ENCODE assay signal across 8 mouse cellular contexts in genomic region chr8:83740976-83741741, GRCm38 (mm10). TPM values are rescaled to one million over a fixed set of nuclear protein-coding genes. Genes with fewer than 3 reads are reported as not detected.
DNase-seq lines count a peak whose midpoint lies in the region; ATAC-seq and TF ChIP-seq lines count a peak whose summit lies in the region.

Gene Adgre5 (minus strand): TSS chr8:83741326.

- peak within 1 kb of the TSS; percentile 31 for H3K4me3 ChIP-seq in cerebellum, adult 2 months (replicated peaks; ENCODE audit: insufficient read depth, low read depth, low read length)
- peak within 1 kb of the TSS; percentile 62 for H3K4me3 ChIP-seq in intestine, embryonic 15.5 days (replicated peaks)
- peak within 1 kb of the TSS; percentile 60 for H3K4me3 ChIP-seq in liver, postnatal 0 days (ENCODE audit: low read depth, low read length)
- H3K4me3 ChIP-seq in neural tube, embryonic 11.5 days (ENCODE audit: low read depth, low read length) = peak within 1 kb of the TSS; percentile 41

- no peaks in the 10 kb centered on the region for H3K9me3 ChIP-seq in intestine, embryonic 15.5 days
- no peaks in the 10 kb centered on the region for H3K9me3 ChIP-seq in liver, postnatal 0 days (ENCODE audit: low read length)
- no peaks in the 10 kb centered on the region for H3K9me3 ChIP-seq in neural tube, embryonic 11.5 days (ENCODE audit: control insufficient read depth, low read length)

- TF ChIP-seq EP300 in liver, postnatal 0 days (IDR thresholded peaks at IDR 0.05; ENCODE audit: low read depth) = no peak

- H3K4me1 ChIP-seq in cerebellum, adult 2 months (ENCODE audit: control insufficient read depth, insufficient read depth, low read length) = no peaks in the 10 kb centered on the region
- peaks cover 29% of the 10 kb centered on the region for H3K4me1 ChIP-seq in intestine, embryonic 15.5 days (replicated peaks)
- H3K4me1 ChIP-seq in liver, postnatal 0 days (ENCODE audit: insufficient read depth) = peaks cover 51% of the 10 kb centered on the region
- H3K4me1 ChIP-seq in neural tube, embryonic 11.5 days (ENCODE audit: control insufficient read depth, insufficient read depth, low read length) = 0 out of 2 replicates have a peak, but pooled peaks cover 5% of the 10 kb centered on the region

- no peak within 1 kb of the TSS for H3K27ac ChIP-seq in cerebellum, adult 2 months (ENCODE audit: insufficient read depth, low read length)
- peak within 1 kb of the TSS; percentile 82 for H3K27ac ChIP-seq in intestine, embryonic 15.5 days
- peak within 1 kb of the TSS; percentile 89 for H3K27ac ChIP-seq in liver, postnatal 0 days (ENCODE audit: low read depth)
- H3K27ac ChIP-seq in neural tube, embryonic 11.5 days (ENCODE audit: low read depth, low read length) = no peak within 1 kb of the TSS

- no peak for DNase-seq in cerebellum, adult 2 months
- DNase-seq in cerebellum, adult 11 months = no peak
- no peak for DNase-seq in gonadal fat pad, adult 2 months (ENCODE audit: low read depth)
- DNase-seq in liver, postnatal 0 days = peak; percentile 79
- peak; percentile 59 for DNase-seq in neural tube, embryonic 11.5 days (ENCODE audit: low spot score)
- peak; percentile 77 for DNase-seq in thymus, postnatal 14 days

- no peak for TF ChIP-seq CTCF in cerebellum, adult 2 months (IDR thresholded peaks at IDR 0.05; ENCODE audit: borderline replicate concordance, insufficient read depth, low read depth, low read length)
- no peak; the same call in 1 of the 2 replicates for TF ChIP-seq CTCF in liver, postnatal 0 days (IDR thresholded peaks at IDR 0.05; ENCODE audit: low read depth)

- WGBS in cerebellum, adult 2 months = 2% methylated on average over 54 of the region's 56 CpGs
- WGBS in intestine, embryonic 15.5 days = 3% methylated on average over 51 of the region's 56 CpGs
- WGBS in liver, postnatal 0 days (ENCODE audit: insufficient replicate concordance) = 4% methylated on average over 45 of the region's 56 CpGs
- 1% methylated on average over 38 of the region's 56 CpGs for WGBS in neural tube, embryonic 11.5 days

- no peaks in the 10 kb centered on the region; the same call in 1 of the 2 replicates for H3K27me3 ChIP-seq in cerebellum, adult 2 months (ENCODE audit: control insufficient read depth, insufficient read depth, low read length)
- H3K27me3 ChIP-seq in intestine, embryonic 15.5 days (replicated peaks) = no peaks in the 10 kb centered on the region
- H3K27me3 ChIP-seq in liver, postnatal 0 days (ENCODE audit: insufficient read depth, low read length) = no peaks in the 10 kb centered on the region
- peaks cover 17% of the 10 kb centered on the region for H3K27me3 ChIP-seq in neural tube, embryonic 11.5 days (ENCODE audit: control insufficient read depth, insufficient read depth, low read length)

- ATAC-seq in common myeloid progenitor, adult 5-6 weeks (replicated peaks; ENCODE audit: low read depth, poor library complexity, severe bottlenecking) = 0 out of 2 replicates have a peak, but pooled peaks have one; percentile 10
- peak; percentile 76 for ATAC-seq in intestine, embryonic 15.5 days
- ATAC-seq in liver, postnatal 0 days = peak; percentile 61
- peak; percentile 45; the same call in 1 of the 2 replicates for ATAC-seq in neural tube, embryonic 11.5 days (ENCODE audit: insufficient read depth, low FRiP score, low TSS enrichment)

- H3K36me3 ChIP-seq in intestine, embryonic 15.5 days = no peaks in the 10 kb centered on the region
- no peaks in the 10 kb centered on the region for H3K36me3 ChIP-seq in liver, postnatal 0 days (replicated peaks; ENCODE audit: insufficient read depth, low read length)
- H3K36me3 ChIP-seq in neural tube, embryonic 11.5 days (ENCODE audit: control insufficient read depth, insufficient read depth, low read length) = no peaks in the 10 kb centered on the region

- peak within 1 kb of the TSS; percentile 78 for H3K9ac ChIP-seq in intestine, embryonic 15.5 days
- peak within 1 kb of the TSS; percentile 74 for H3K9ac ChIP-seq in liver, postnatal 0 days (replicated peaks)
- H3K9ac ChIP-seq in neural tube, embryonic 11.5 days (ENCODE audit: low read length) = peak within 1 kb of the TSS; percentile 49

- H3K4me2 ChIP-seq in intestine, embryonic 15.5 days (replicated peaks) = peak within 1 kb of the TSS; percentile 92
- peak within 1 kb of the TSS; percentile 78 for H3K4me2 ChIP-seq in liver, postnatal 0 days (ENCODE audit: low read depth, low read length)
- peak within 1 kb of the TSS; percentile 83 for H3K4me2 ChIP-seq in neural tube, embryonic 11.5 days (ENCODE audit: low read depth)

- no peak for TF ChIP-seq POLR2A in cerebellum, adult 2 months (IDR thresholded peaks at IDR 0.05; ENCODE audit: borderline replicate concordance, insufficient read depth, low read length)

RNA-seq across cellular contexts. Expression of gene Adgre5, which starts in this region (rescaled TPM):
- 22.7 and 23.8 TPM in 2 replicates for polyA plus RNA-seq in cerebellum, adult 2 months (2012; rRNA removed)
- 15.0 and 15.2 TPM in 2 replicates for total RNA-seq in common myeloid progenitor, adult 5-6 weeks (2017)
- 173 and 176 TPM in 2 replicates for polyA plus RNA-seq in gonadal fat pad, adult 2 months (2012; rRNA removed)
- polyA plus RNA-seq in intestine, embryonic 15.5 days (2015; fragmentation: Nextera tagmentation; extraction: Ambion mirVana) = 32.3 and 35.4 TPM in 2 replicates
- polyA plus RNA-seq in liver, postnatal 0 days (2015; fragmentation: Nextera tagmentation; extraction: Ambion mirVana) = 14.5 and 15.7 TPM in 2 replicates
- polyA plus RNA-seq in neural tube, embryonic 11.5 days (2014; fragmentation: Nextera tagmentation; extraction: Ambion mirVana) = 16.3 and 18.0 TPM in 2 replicates

Comparison
In these comparisons a context has a peak if more than half of its experiments do, and no peak if none do; other contexts are left out.
1. DNase-seq: peak in liver, postnatal 0 days (single experiment), neural tube, embryonic 11.5 days (single experiment) and thymus, postnatal 14 days (single experiment); none in cerebellum, adult 2 months (0 of 2), cerebellum, adult 11 months (single experiment) and gonadal fat pad, adult 2 months (single experiment).
2. H3K27ac ChIP-seq: peak in intestine, embryonic 15.5 days (single experiment) and liver, postnatal 0 days (single experiment); none in cerebellum, adult 2 months (single experiment) and neural tube, embryonic 11.5 days (single experiment).
3. ATAC-seq: peak in every context shown above with its lines; median percentile 76 in intestine, embryonic 15.5 days; 61 in liver, postnatal 0 days; 45 in neural tube, embryonic 11.5 days; 10 in common myeloid progenitor, adult 5-6 weeks.
4. Peak in every context shown above with its lines, with median percentiles within 50 percentile points of each other: H3K4me3 ChIP-seq, H3K4me2 ChIP-seq and H3K9ac ChIP-seq.